Mouse (Mus musculus): ENCODE data around the gene Lctl. TPM values are rescaled to one million over a fixed set of nuclear protein-coding genes. Genes with fewer than 3 reads are reported as not detected.

Lctl gene
- polyA plus RNA-seq, 1 experiment from 2014 or later, result not detected

DNA sequence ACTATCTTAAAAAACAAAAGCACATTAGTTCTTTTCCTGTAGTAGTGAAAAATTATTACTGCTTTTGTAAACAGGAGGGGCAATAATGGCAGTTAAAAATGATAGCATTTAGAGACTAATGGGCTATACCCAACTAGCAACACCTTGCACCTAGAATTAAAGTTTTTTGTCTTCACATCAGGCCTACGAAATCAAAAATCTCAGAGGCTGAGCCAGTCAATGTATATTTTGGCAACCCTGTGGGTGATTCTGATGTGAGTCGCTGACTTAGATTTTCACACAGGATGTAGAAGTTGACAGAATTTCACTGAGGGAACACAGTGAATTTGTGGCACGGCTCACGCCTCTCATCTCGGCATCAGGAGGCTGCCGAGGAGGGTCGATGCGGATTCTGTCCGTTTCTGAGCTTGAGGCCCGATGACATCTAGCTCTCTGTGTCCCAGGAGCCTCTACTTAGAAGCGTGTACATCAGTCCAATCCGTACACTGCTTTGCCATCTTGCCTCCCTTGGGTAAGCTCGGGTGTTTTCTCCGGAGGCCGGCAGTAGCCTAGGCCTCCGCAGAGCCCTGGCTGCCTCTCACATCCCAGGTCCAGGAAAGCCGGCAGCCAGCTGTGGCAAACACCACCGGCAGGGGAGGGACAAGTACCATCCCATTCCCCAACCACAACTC is 55.3 kb downstream of the Lctl start:
- Histone ChIP-seq H3K36me3 (ENCODE audit: control insufficient read depth, insufficient read depth, low read length) (peaks cover 22% of the 10 kb centered on the region), H3K27me3 (ENCODE audit: control insufficient read depth, insufficient read depth, low read length) (no peaks in the 10 kb centered on the region), H3K4me2 (peak overlapping the region; percentile 81), H3K9me3 (replicated peaks; ENCODE audit: control insufficient read depth, low read length) (no peaks in the 10 kb centered on the region), H3K4me3 (ENCODE audit: low read depth, low read length) (peak overlapping the region; percentile 93), H3K9ac (ENCODE audit: low read depth, low read length) (peak overlapping the region; percentile 98), H3K27ac (ENCODE audit: low read depth, low read length) (peak overlapping the region; percentile 90), H3K4me1 (ENCODE audit: control insufficient read depth, insufficient read depth, low read length) (peaks cover 6% of the 10 kb centered on the region; the same call in 1 of the 2 replicates)
- no peak for ATAC-seq (replicated peaks; ENCODE audit: insufficient number of reproducible peaks, low FRiP score, low TSS enrichment)
- 2% methylated on average over 18 of the region's 18 CpGs for WGBS (ENCODE audit: insufficient replicate concordance)

- peak; percentile 76 for ATAC-seq (replicated peaks; ENCODE audit: insufficient number of reproducible peaks, low FRiP score, low TSS enrichment)
- Histone ChIP-seq H3K27ac (ENCODE audit: low read depth, low read length) (peak within 1 kb of the TSS; percentile 90), H3K36me3 (ENCODE audit: control insufficient read depth, insufficient read depth, low read length) (peaks cover 26% of the 10 kb centered on the region), H3K9ac (ENCODE audit: low read depth, low read length) (peak within 1 kb of the TSS; percentile 98), H3K4me1 (ENCODE audit: control insufficient read depth, insufficient read depth, low read length) (peaks cover 6% of the 10 kb centered on the region; the same call in 1 of the 2 replicates), H3K4me2 (peak within 1 kb of the TSS; percentile 81), H3K4me3 (ENCODE audit: low read depth, low read length) (peak within 1 kb of the TSS; percentile 93), H3K9me3 (replicated peaks; ENCODE audit: control insufficient read depth, low read length) (no peaks in the 10 kb centered on the region), H3K27me3 (ENCODE audit: control insufficient read depth, insufficient read depth, low read length) (no peaks in the 10 kb centered on the region)
- WGBS (ENCODE audit: insufficient replicate concordance), result under 1% methylated on average over 42 of the region's 42 CpGs
These were observed 56.1 kb downstream of the Lctl start, which contains the start of the genes Zwilch and Rpl4 for GRCm38 (mm10) chr9:64172816-64173665. Gene Zwilch (minus strand): TSS chr9:64173104. Gene Rpl4 (plus strand): TSS chr9:64173375.

DNA sequence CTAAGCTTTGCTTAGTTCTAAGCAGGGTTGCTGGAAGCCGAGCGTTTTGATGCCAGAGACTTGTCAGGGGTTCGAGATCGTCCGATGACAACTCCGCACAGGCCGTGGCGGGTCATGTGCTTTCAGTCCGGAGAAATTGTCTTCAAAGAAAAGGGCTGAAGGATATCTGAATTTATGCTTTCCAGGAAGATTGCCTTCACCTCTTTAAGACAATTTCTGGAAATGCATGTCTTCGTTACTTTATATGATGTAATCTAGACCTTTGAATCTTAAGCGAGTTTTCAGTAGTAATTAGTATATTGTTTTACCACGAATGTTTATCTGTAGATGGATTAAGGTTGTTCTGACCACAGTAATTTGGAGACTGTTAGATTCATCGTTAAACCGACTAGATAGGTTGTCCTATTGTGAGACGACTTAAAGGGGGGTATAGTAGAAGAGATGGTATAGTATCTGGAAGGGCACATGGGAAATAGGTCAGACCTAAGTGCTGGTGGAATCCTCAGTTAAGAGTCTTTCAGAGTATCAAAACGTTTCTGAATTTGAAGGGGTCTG is 56.8 kb downstream of the Lctl start:
- H3K27ac ChIP-seq (ENCODE audit: low read depth, low read length), result peak overlapping the region; percentile 90
- WGBS (ENCODE audit: insufficient replicate concordance), result under 1% methylated on average over 16 of the region's 16 CpGs
- H3K4me3 ChIP-seq (ENCODE audit: low read depth, low read length), result peak overlapping the region; percentile 93
- H3K9me3 ChIP-seq (replicated peaks; ENCODE audit: control insufficient read depth, low read length), result no peaks in the 10 kb centered on the region
- H3K4me2 ChIP-seq, result peak overlapping the region; percentile 81
- no peaks in the 10 kb centered on the region for H3K27me3 ChIP-seq (ENCODE audit: control insufficient read depth, insufficient read depth, low read length)
- H3K36me3 ChIP-seq (ENCODE audit: control insufficient read depth, insufficient read depth, low read length), result peaks cover 30% of the 10 kb centered on the region
- H3K4me1 ChIP-seq (ENCODE audit: control insufficient read depth, insufficient read depth, low read length), result peaks cover 6% of the 10 kb centered on the region; the same call in 1 of the 2 replicates
- ATAC-seq (replicated peaks; ENCODE audit: insufficient number of reproducible peaks, low FRiP score, low TSS enrichment), result 0 out of 2 replicates have a peak, but pooled peaks have one; percentile 7
- H3K9ac ChIP-seq (ENCODE audit: low read depth, low read length), result peak overlapping the region; percentile 98

DNA sequence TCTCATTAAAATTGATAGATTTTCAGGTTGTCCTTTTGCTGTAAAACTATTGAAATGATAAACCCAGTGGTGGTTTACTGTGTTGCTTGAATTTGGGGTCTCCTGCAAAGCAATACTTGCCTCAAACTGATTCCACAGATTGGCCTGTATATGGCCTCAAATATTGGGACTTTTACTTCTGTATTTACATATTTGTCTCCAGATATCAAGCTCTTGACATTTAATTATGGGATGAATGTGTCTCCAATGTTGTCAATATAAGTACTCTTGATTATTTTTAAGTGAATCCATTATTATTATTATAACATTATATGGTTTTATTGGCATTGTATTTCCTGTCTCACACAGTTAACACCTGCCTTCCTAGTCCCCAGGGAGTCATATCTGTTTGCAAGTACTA is 57.4 kb downstream of the Lctl start:
- Histone ChIP-seq H3K4me3 (ENCODE audit: low read depth, low read length) (peak overlapping the region; percentile 93), H3K4me1 (ENCODE audit: control insufficient read depth, insufficient read depth, low read length) (peaks cover 6% of the 10 kb centered on the region; the same call in 1 of the 2 replicates), H3K9ac (ENCODE audit: low read depth, low read length) (peak overlapping the region; percentile 98), H3K27ac (ENCODE audit: low read depth, low read length) (no peak overlapping the region), H3K4me2 (peak overlapping the region; percentile 81), H3K27me3 (ENCODE audit: control insufficient read depth, insufficient read depth, low read length) (no peaks in the 10 kb centered on the region), H3K9me3 (replicated peaks; ENCODE audit: control insufficient read depth, low read length) (no peaks in the 10 kb centered on the region), H3K36me3 (ENCODE audit: control insufficient read depth, insufficient read depth, low read length) (peaks cover 30% of the 10 kb centered on the region)
- no peak for ATAC-seq (replicated peaks; ENCODE audit: insufficient number of reproducible peaks, low FRiP score, low TSS enrichment)

DNA sequence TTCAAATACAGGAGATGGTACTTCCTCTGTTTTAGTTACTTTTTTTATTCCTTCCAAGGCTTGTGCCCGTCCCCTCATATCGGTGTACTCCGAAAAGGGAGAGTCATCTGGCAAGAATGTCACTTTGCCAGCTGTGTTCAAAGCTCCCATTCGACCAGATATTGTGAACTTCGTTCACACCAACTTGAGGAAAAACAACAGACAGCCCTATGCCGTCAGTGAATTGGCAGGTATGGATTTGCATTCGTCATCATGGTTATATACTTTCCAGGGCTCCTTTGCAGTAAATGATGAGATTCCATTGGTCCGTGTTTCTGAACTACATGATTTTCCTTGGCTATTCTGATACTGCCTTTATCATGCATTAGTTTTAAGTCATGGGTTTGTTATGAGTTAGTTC is 57.8 kb downstream of the Lctl start:
- Histone ChIP-seq H3K4me1 (ENCODE audit: control insufficient read depth, insufficient read depth, low read length) (peaks cover 9% of the 10 kb centered on the region), H3K4me2 (peak overlapping the region; percentile 81), H3K9me3 (replicated peaks; ENCODE audit: control insufficient read depth, low read length) (no peaks in the 10 kb centered on the region), H3K36me3 (ENCODE audit: control insufficient read depth, insufficient read depth, low read length) (peaks cover 30% of the 10 kb centered on the region), H3K27me3 (ENCODE audit: control insufficient read depth, insufficient read depth, low read length) (no peaks in the 10 kb centered on the region), H3K27ac (ENCODE audit: low read depth, low read length) (no peak overlapping the region), H3K9ac (ENCODE audit: low read depth, low read length) (peak overlapping the region; percentile 43; the same call in 1 of the 2 replicates), H3K4me3 (ENCODE audit: low read depth, low read length) (peak overlapping the region; percentile 93)
- 56% methylated on average over 8 of the region's 8 CpGs for WGBS (ENCODE audit: insufficient replicate concordance)
- no peak for ATAC-seq (replicated peaks; ENCODE audit: insufficient number of reproducible peaks, low FRiP score, low TSS enrichment)

DNA sequence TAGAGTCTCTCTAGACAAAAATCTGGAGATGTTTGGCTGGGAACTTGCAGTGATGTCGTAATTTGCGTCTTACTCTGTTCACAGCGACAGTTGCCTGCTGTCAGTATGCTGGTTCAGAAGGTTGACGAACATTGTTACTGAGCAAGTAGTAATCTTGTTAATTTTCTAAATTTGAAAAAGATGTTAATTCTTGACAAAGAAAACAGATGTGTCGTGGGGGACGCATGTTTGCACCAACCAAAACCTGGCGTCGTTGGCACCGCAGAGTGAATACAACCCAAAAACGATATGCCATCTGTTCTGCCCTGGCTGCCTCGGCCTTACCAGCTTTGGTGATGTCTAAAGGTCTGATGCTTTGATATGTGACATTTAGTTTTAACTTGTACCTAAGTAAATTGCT is 58.4 kb downstream of the Lctl start:
- WGBS (ENCODE audit: insufficient replicate concordance), result 85% methylated on average over 11 of the region's 11 CpGs
- H3K9me3 ChIP-seq (replicated peaks; ENCODE audit: control insufficient read depth, low read length), result no peaks in the 10 kb centered on the region
- no peak overlapping the region for H3K27ac ChIP-seq (ENCODE audit: low read depth, low read length)
- ATAC-seq (replicated peaks; ENCODE audit: insufficient number of reproducible peaks, low FRiP score, low TSS enrichment), result no peak
- no peak overlapping the region for H3K9ac ChIP-seq (ENCODE audit: low read depth, low read length)
- H3K4me1 ChIP-seq (ENCODE audit: control insufficient read depth, insufficient read depth, low read length), result peaks cover 13% of the 10 kb centered on the region
- peak overlapping the region; percentile 81; the same call in 1 of the 2 replicates for H3K4me2 ChIP-seq
- peaks cover 30% of the 10 kb centered on the region for H3K36me3 ChIP-seq (ENCODE audit: control insufficient read depth, insufficient read depth, low read length)
- H3K4me3 ChIP-seq (ENCODE audit: low read depth, low read length), result no peak overlapping the region
- H3K27me3 ChIP-seq (ENCODE audit: control insufficient read depth, insufficient read depth, low read length), result no peaks in the 10 kb centered on the region

DNA sequence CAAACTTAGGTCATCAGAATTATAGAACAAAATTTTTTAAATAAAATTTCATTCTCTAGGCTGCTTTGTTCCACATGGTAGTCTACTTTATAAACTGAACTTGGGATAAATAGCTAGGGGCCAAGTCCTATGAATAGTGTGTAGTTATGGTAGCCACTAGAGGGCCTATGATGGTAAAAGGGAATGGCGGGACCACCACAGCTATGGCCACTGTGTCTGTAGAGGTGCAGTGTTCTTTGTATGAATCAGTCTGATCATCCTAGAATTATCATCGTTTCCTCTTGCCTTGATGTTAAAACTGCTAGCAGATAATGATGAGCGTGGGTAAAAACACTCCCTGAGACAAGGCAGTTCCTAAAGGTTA is 61.6 kb downstream of the Lctl start:
- Histone ChIP-seq H3K4me3 (ENCODE audit: low read depth, low read length) (peak overlapping the region; percentile 79), H3K36me3 (ENCODE audit: control insufficient read depth, insufficient read depth, low read length) (peaks cover 35% of the 10 kb centered on the region), H3K4me2 (peak overlapping the region; percentile 73), H3K9me3 (replicated peaks; ENCODE audit: control insufficient read depth, low read length) (no peaks in the 10 kb centered on the region), H3K27ac (ENCODE audit: low read depth, low read length) (peak overlapping the region; percentile 81), H3K9ac (ENCODE audit: low read depth, low read length) (peak overlapping the region; percentile 80; the same call in 1 of the 2 replicates), H3K27me3 (ENCODE audit: control insufficient read depth, insufficient read depth, low read length) (no peaks in the 10 kb centered on the region), H3K4me1 (ENCODE audit: control insufficient read depth, insufficient read depth, low read length) (peaks cover 13% of the 10 kb centered on the region)
- 0 out of 2 replicates have a peak, but pooled peaks have one; percentile 29 for ATAC-seq (replicated peaks; ENCODE audit: insufficient number of reproducible peaks, low FRiP score, low TSS enrichment)
- WGBS (ENCODE audit: insufficient replicate concordance), result 41% methylated on average over 3 of the region's 3 CpGs

GRCm38 (mm10) chr9:64178974-64179646 is 62.2 kb downstream of the Lctl start, which contains the start of gene Snapc5:
Gene Snapc5 (plus strand): TSS chr9:64179274.
- WGBS (ENCODE audit: insufficient replicate concordance), result under 1% methylated on average over 35 of the region's 35 CpGs
- Histone ChIP-seq H3K27ac (ENCODE audit: low read depth, low read length) (peak within 1 kb of the TSS; percentile 81), H3K4me1 (ENCODE audit: control insufficient read depth, insufficient read depth, low read length) (peaks cover 13% of the 10 kb centered on the region), H3K4me2 (peak within 1 kb of the TSS; percentile 73), H3K36me3 (ENCODE audit: control insufficient read depth, insufficient read depth, low read length) (peaks cover 35% of the 10 kb centered on the region), H3K9ac (ENCODE audit: low read depth, low read length) (peak within 1 kb of the TSS; percentile 80), H3K27me3 (ENCODE audit: control insufficient read depth, insufficient read depth, low read length) (no peaks in the 10 kb centered on the region), H3K4me3 (ENCODE audit: low read depth, low read length) (peak within 1 kb of the TSS; percentile 79), H3K9me3 (replicated peaks; ENCODE audit: control insufficient read depth, low read length) (no peaks in the 10 kb centered on the region)
- ATAC-seq (replicated peaks; ENCODE audit: insufficient number of reproducible peaks, low FRiP score, low TSS enrichment), result peak; percentile 85

Measured in heart, embryonic 11.5 days (tissue).